Mouse (Mus musculus): ENCODE measurements at regions not wholly inside any gene's neighbourhood (a gene's known extent, or its start where the extent isn't known, plus 50 kb on each side); places are given as distances from the start of the nearest gene placed in this dataset.

- Histone ChIP-seq H3K4me1 (replicated peaks; ENCODE audit: control insufficient read depth, insufficient read depth, low read length) (no peaks in the 10 kb centered on the region), H3K27ac (ENCODE audit: control insufficient read depth, insufficient read depth, low read length) (no peak overlapping the region), H3K4me3 (ENCODE audit: control insufficient read depth, insufficient read depth, low read length) (no peak overlapping the region), H3K36me3 (ENCODE audit: control insufficient read depth, insufficient read depth, low read length) (no peaks in the 10 kb centered on the region), H3K27me3 (ENCODE audit: control insufficient read depth, insufficient read depth, low read length) (no peaks in the 10 kb centered on the region)
- TF ChIP-seq CTCF (IDR thresholded peaks at IDR 0.05; ENCODE audit: borderline replicate concordance, control insufficient read depth, extremely low read depth, insufficient read depth, low read length, poor library complexity) (no peak), POLR2A (IDR thresholded peaks at IDR 0.05; ENCODE audit: control insufficient read depth, extremely low read depth, insufficient read depth, low read length, poor library complexity) (no peak)
- 83% methylated on average over 10 of the region's 10 CpGs for WGBS
- DNase-seq, result no peak
These were observed 225.4 kb upstream of the Irx4 start for GRCm38 (mm10) chr13:73034886-73035285.

- WGBS, result 64% methylated on average over 2 of the region's 2 CpGs
- Histone ChIP-seq H3K27ac (ENCODE audit: control insufficient read depth, insufficient read depth, low read length) (no peak overlapping the region), H3K36me3 (ENCODE audit: control insufficient read depth, insufficient read depth, low read length) (no peaks in the 10 kb centered on the region), H3K27me3 (ENCODE audit: control insufficient read depth, insufficient read depth, low read length) (no peaks in the 10 kb centered on the region), H3K4me3 (ENCODE audit: control insufficient read depth, insufficient read depth, low read length) (no peak overlapping the region), H3K4me1 (replicated peaks; ENCODE audit: control insufficient read depth, insufficient read depth, low read length) (no peaks in the 10 kb centered on the region)
- TF ChIP-seq POLR2A (IDR thresholded peaks at IDR 0.05; ENCODE audit: control insufficient read depth, extremely low read depth, insufficient read depth, low read length, poor library complexity), result no peak
- TF ChIP-seq CTCF (IDR thresholded peaks at IDR 0.05; ENCODE audit: borderline replicate concordance, control insufficient read depth, extremely low read depth, insufficient read depth, low read length, poor library complexity), result no peak
- DNase-seq, result no peak
These were observed 224.8 kb upstream of the Irx4 start for GRCm38 (mm10) chr13:73035336-73035940.

- H3K4me1 ChIP-seq (replicated peaks; ENCODE audit: control insufficient read depth, insufficient read depth, low read length), result no peaks in the 10 kb centered on the region
- 92% methylated on average over 5 of the region's 5 CpGs for WGBS
- no peaks in the 10 kb centered on the region for H3K27me3 ChIP-seq (ENCODE audit: control insufficient read depth, insufficient read depth, low read length)
- no peak overlapping the region for H3K27ac ChIP-seq (ENCODE audit: control insufficient read depth, insufficient read depth, low read length)
- TF ChIP-seq CTCF (IDR thresholded peaks at IDR 0.05; ENCODE audit: borderline replicate concordance, control insufficient read depth, extremely low read depth, insufficient read depth, low read length, poor library complexity), result no peak
- no peak for TF ChIP-seq POLR2A (IDR thresholded peaks at IDR 0.05; ENCODE audit: control insufficient read depth, extremely low read depth, insufficient read depth, low read length, poor library complexity)
- no peak for DNase-seq
- H3K36me3 ChIP-seq (ENCODE audit: control insufficient read depth, insufficient read depth, low read length), result no peaks in the 10 kb centered on the region
- H3K4me3 ChIP-seq (ENCODE audit: control insufficient read depth, insufficient read depth, low read length), result no peak overlapping the region
These were observed 220.5 kb upstream of the Irx4 start for GRCm38 (mm10) chr13:73039731-73040130.

DNA sequence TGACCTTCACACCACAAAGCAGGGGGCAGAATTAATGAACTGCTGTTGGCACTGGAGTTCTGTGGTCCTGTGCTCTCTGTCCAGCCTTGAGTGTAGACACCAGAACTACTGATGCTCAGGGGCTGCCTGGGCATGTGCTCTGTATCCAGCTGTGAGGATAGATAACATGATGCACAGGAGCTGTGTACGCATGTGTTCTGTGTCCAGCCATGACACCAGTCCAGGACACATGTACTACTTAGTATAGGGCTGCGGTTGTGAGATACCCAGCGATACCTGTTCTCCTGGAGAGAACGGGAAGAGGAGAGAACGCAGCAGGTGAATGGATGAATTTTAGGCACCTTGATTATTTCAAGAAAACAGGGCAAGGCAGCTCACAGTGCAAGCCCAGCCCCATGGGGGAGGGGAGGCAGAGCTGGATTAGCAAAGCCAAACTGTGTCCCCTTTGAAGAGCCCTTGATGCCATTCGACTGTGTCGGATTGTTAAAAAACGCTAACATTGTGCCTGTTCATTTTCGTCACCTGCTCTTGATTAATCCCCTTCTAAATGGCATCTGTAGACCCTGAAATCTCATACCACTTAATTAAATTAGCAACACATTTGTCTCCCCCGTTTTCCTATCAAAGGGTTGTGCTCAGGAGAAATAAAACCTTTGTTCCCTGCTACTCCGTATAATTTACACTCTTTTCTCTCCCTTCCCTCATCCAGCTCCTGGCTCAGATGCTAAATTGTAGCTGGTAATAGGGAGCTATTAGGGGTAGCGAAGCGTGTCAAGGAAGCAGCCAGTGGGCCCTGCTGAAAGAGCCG is 218.8 kb upstream of the Irx4 start:
- 60% methylated on average over 14 of the region's 14 CpGs for WGBS
- H3K27ac ChIP-seq (ENCODE audit: control insufficient read depth, insufficient read depth, low read length), result no peak overlapping the region
- H3K4me1 ChIP-seq (replicated peaks; ENCODE audit: control insufficient read depth, insufficient read depth, low read length), result no peaks in the 10 kb centered on the region
- no peaks in the 10 kb centered on the region for H3K36me3 ChIP-seq (ENCODE audit: control insufficient read depth, insufficient read depth, low read length)
- no peak overlapping the region for H3K4me3 ChIP-seq (ENCODE audit: control insufficient read depth, insufficient read depth, low read length)
- H3K27me3 ChIP-seq (ENCODE audit: control insufficient read depth, insufficient read depth, low read length), result no peaks in the 10 kb centered on the region
- DNase-seq, result no peak
- TF ChIP-seq POLR2A (IDR thresholded peaks at IDR 0.05; ENCODE audit: control insufficient read depth, extremely low read depth, insufficient read depth, low read length, poor library complexity) (no peak), CTCF (IDR thresholded peaks at IDR 0.05; ENCODE audit: borderline replicate concordance, control insufficient read depth, extremely low read depth, insufficient read depth, low read length, poor library complexity) (no peak)

DNA sequence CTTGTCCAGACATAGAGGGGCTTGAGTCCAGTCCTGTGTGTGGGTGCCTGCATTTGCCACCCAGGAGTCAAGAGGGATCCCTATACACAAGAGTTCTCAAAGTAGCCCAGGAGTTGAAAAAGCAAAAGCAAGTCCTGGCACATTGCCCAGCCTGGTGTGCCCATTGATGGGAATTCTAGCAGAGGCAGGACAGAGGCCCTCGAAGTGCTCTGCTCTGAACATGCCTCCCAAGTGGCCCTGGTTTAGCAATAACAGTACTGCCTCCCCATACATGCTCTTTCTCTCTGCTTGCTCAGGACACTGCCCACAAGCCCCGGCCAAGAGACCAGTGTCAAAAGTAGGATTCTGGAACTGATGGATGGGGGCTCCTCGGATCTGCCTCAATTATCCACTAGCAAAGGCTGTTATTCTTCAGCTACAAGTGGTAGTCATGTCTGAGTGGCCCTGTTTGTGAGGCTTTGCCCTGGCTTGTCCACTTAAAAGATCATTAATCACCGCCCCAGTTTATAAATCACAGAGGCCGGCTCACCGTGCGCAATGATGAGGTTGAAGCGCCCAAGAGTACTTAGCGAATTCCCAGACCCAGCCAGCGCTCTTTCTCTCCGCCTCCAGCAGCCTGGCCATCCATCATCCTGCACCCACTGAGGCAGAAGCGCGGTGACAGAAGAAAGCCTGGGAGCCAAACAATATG is 190.3 kb upstream of the Irx4 start:
- DNase-seq, result no peak
- TF ChIP-seq POLR2A (IDR thresholded peaks at IDR 0.05; ENCODE audit: control insufficient read depth, extremely low read depth, insufficient read depth, low read length, poor library complexity) (no peak), CTCF (IDR thresholded peaks at IDR 0.05; ENCODE audit: borderline replicate concordance, control insufficient read depth, extremely low read depth, insufficient read depth, low read length, poor library complexity) (no peak)
- H3K4me3 ChIP-seq (ENCODE audit: control insufficient read depth, insufficient read depth, low read length), result no peak overlapping the region
- H3K27ac ChIP-seq (ENCODE audit: control insufficient read depth, insufficient read depth, low read length), result no peak overlapping the region
- H3K27me3 ChIP-seq (ENCODE audit: control insufficient read depth, insufficient read depth, low read length), result no peaks in the 10 kb centered on the region
- no peaks in the 10 kb centered on the region for H3K36me3 ChIP-seq (ENCODE audit: control insufficient read depth, insufficient read depth, low read length)
- no peaks in the 10 kb centered on the region for H3K4me1 ChIP-seq (replicated peaks; ENCODE audit: control insufficient read depth, insufficient read depth, low read length)
- 80% methylated on average over 13 of the region's 13 CpGs for WGBS

DNA sequence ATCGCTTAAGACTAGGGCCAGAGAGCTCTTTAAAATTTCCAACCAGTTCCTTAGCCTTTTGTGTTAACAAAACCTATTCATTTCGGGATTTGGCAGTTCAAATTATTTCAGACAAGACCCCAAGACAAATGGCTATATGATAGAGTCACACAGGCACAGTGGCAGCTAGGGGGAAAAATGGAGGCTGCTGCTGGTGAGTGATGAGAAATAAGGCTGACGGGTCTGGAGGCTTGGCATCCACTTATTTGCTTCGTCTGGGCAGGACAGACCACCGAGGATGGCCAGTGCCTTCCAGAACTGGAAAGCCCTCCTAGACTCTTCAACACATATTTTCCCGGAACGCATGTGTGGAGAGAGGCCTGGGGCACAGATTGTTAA is 189.8 kb upstream of the Irx4 start:
- TF ChIP-seq CTCF (IDR thresholded peaks at IDR 0.05; ENCODE audit: borderline replicate concordance, control insufficient read depth, extremely low read depth, insufficient read depth, low read length, poor library complexity) (no peak), POLR2A (IDR thresholded peaks at IDR 0.05; ENCODE audit: control insufficient read depth, extremely low read depth, insufficient read depth, low read length, poor library complexity) (no peak)
- H3K27me3 ChIP-seq (ENCODE audit: control insufficient read depth, insufficient read depth, low read length), result no peaks in the 10 kb centered on the region
- DNase-seq, result no peak
- WGBS, result 86% methylated on average over 7 of the region's 7 CpGs
- no peaks in the 10 kb centered on the region for H3K4me1 ChIP-seq (replicated peaks; ENCODE audit: control insufficient read depth, insufficient read depth, low read length)
- no peak overlapping the region for H3K27ac ChIP-seq (ENCODE audit: control insufficient read depth, insufficient read depth, low read length)
- no peak overlapping the region for H3K4me3 ChIP-seq (ENCODE audit: control insufficient read depth, insufficient read depth, low read length)
- no peaks in the 10 kb centered on the region for H3K36me3 ChIP-seq (ENCODE audit: control insufficient read depth, insufficient read depth, low read length)
